Mouse (Mus musculus) heart, adult 10 weeks (tissue): ENCODE measurements around the gene Il1r1. TPM values are rescaled to one million over a fixed set of nuclear protein-coding genes. Genes with fewer than 3 reads are reported as not detected.

Source experiments
- polyA plus RNA-seq: library from polyadenylated mRNA; stranded (reverse); fragments of 350-450 nt; fragmentation: Illumina TruSeq; extraction: RNeasy Lipid Tissue Mini Kit (QIAGEN cat#74804); gene quantifications from one replicate; pipeline ENCODE4 v1.2.3, GENCODE M21; 2014; ENCODE audit warnings: low read depth, low replicate concordance

Il1r1 gene
- 8.3 TPM for polyA plus RNA-seq

DNA sequence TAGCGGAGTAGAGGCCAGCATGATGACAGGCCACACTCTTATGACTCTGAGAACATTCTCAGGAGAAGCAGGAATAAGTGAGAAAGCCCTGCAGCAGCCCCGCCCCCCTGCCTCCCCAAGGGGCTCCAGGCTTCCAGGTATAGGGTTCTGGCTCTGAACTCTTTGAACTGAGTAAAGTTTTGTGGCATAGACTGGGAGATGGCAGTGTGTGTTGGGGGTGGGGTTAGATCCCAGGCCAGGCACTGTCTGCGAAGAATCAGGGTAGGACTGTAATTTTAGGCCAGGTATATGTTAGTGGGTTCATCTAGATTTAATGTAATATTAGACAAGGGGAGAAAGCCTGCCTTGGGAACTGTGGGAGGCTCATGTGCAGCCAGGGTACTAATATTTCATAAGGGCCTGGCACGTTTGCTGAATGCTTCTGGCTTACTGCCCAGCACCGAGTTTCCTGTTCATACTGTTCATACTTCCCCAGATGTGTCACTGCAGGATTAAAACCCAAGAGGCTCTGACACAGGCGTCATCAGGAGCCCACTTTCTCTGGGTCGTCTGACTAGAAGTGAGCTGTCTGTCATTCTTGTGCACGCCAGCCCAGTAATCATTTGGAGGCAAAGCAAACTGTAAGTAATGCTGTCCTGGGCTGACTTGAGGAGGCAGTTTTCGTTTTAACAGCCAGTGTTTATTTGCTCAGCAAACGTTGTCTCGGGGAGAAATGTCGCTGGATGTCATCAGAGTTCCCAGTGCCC is at the start of gene Il1r1:
Il1r1 (plus strand) TSS at position 542 of the 746 bp plus-strand sequence.

DNA sequence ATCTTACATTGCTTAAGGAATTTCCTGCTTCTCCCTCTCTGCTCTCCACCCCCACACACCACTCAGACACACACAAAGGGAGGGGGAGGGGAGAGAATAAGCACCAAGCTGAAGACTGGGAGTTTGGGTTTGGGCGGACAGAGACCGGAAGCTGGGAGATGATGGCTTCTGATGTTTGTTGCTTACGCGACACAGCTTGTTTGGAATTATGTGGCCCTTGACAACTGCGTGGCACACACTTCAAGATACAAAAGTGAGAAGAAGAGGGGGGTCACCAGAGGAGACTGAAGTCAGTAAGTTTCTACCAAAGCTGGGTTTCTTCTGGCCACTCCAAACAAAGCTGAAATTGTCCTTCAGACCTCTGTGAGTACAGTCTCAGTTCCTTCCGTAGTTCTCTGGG is 99.6 kb downstream of the Il1r1 start, which contains the start of gene Il1rl2:
Il1rl2 (plus strand) TSS at position 154 of the 400 bp plus-strand sequence.

Other genes starting within 250 kb of the Il1r1 start
- not detected for gene Il1r2, start 151.0 kb upstream of the Il1r1 start, polyA plus RNA-seq
- 1.6 TPM for gene Il1rl2, start 99.5 kb downstream of the Il1r1 start, polyA plus RNA-seq
- gene Il1rl1, start 204.5 kb downstream of the Il1r1 start, polyA plus RNA-seq, result 0.68 TPM
- gene Il18r1, start 240.5 kb downstream of the Il1r1 start, polyA plus RNA-seq, result 2.0 TPM